Mouse (Mus musculus): ENCODE measurements around the gene Mbtps1. TPM values are rescaled to one million over a fixed set of nuclear protein-coding genes. Genes with fewer than 3 reads are reported as not detected.

Mbtps1 gene
- total RNA-seq, 1 experiment: 167 TPM

- H3K4me3 ChIP-seq (ENCODE audit: insufficient read depth in 1 of 2, low read depth in 1 of 2, low read length in 2 of 2, poor library complexity in 1 of 2, severe bottlenecking in 1 of 2): no peak overlapping the region
- no peak for DNase-seq (ENCODE audit: low read depth, low spot score)
- 0 out of 2 replicates have a peak overlapping the region, but pooled peaks have one; percentile 10 for H3K9ac ChIP-seq (ENCODE audit: insufficient read depth, low read depth, low read length, poor library complexity, severe bottlenecking)
- no peak for TF ChIP-seq MAFK (IDR thresholded peaks at IDR 0.05; ENCODE audit: insufficient read depth, low read depth, low read length)
- no peak for TF ChIP-seq HCFC1 (IDR thresholded peaks at IDR 0.05; ENCODE audit: borderline replicate concordance, insufficient read depth, low read length)
- no peak for TF ChIP-seq CHD2 (IDR thresholded peaks at IDR 0.05; ENCODE audit: low read depth, low read length)
- no peak for TF ChIP-seq ZC3H11A (IDR thresholded peaks at IDR 0.05; ENCODE audit: borderline replicate concordance, low read depth, low read length)
- no peak for TF ChIP-seq ZNF384 (IDR thresholded peaks at IDR 0.05; ENCODE audit: low read depth, low read length)
- H3K4me1 ChIP-seq (ENCODE audit: control insufficient read depth in 2 of 2, insufficient read depth in 2 of 2, low read length in 2 of 2, poor library complexity in 1 of 2): peaks cover 7 to 10% of the 10 kb centered on the region in 2 experiments
- H3K9me3 ChIP-seq (ENCODE audit: control insufficient read depth, insufficient read depth, low read depth, low read length): no peaks in the 10 kb centered on the region
- in situ Hi-C loops (cut with MboI; ENCODE audit: low sequenced_read_pairs in 2 of 2, unreplicated experiment in 2 of 2): no loop called here
- H3K36me3 ChIP-seq (ENCODE audit: control insufficient read depth, insufficient read depth, low read length, poor library complexity, severe bottlenecking): peaks cover 35% of the 10 kb centered on the region
- H3K27ac ChIP-seq (ENCODE audit: insufficient read depth, low read depth, low read length, poor library complexity, severe bottlenecking): peak overlapping the region; percentile 72; the same call in 1 of the 2 replicates
Measured at GRCm38 (mm10) chr8:119545180-119545579, 13.4 kb downstream of the Mbtps1 start.

GRCm38 (mm10) chr8:119544606-119545005 is 13.9 kb downstream of the Mbtps1 start:
- no peak for TF ChIP-seq CHD2 (IDR thresholded peaks at IDR 0.05; ENCODE audit: low read depth, low read length)
- TF ChIP-seq ZC3H11A (IDR thresholded peaks at IDR 0.05; ENCODE audit: borderline replicate concordance, low read depth, low read length): no peak
- TF ChIP-seq ZNF384 (IDR thresholded peaks at IDR 0.05; ENCODE audit: low read depth, low read length): no peak
- no peak for TF ChIP-seq MAFK (IDR thresholded peaks at IDR 0.05; ENCODE audit: insufficient read depth, low read depth, low read length)
- no peak for TF ChIP-seq HCFC1 (IDR thresholded peaks at IDR 0.05; ENCODE audit: borderline replicate concordance, insufficient read depth, low read length)
- Histone ChIP-seq H3K36me3 (ENCODE audit: control insufficient read depth, insufficient read depth, low read length, poor library complexity, severe bottlenecking) (peaks cover 40% of the 10 kb centered on the region), H3K4me3 (ENCODE audit: insufficient read depth in 1 of 2, low read depth in 1 of 2, low read length in 2 of 2, poor library complexity in 1 of 2, severe bottlenecking in 1 of 2) (no peak overlapping the region), H3K4me1 (ENCODE audit: control insufficient read depth in 2 of 2, insufficient read depth in 2 of 2, low read length in 2 of 2, poor library complexity in 1 of 2) (peaks cover 7 to 10% of the 10 kb centered on the region in 2 experiments), H3K9ac (ENCODE audit: insufficient read depth, low read depth, low read length, poor library complexity, severe bottlenecking) (no peak overlapping the region), H3K27ac (ENCODE audit: insufficient read depth, low read depth, low read length, poor library complexity, severe bottlenecking) (peak overlapping the region; percentile 70), H3K9me3 (ENCODE audit: control insufficient read depth, insufficient read depth, low read depth, low read length) (no peaks in the 10 kb centered on the region)
- DNase-seq (ENCODE audit: low read depth, low spot score): no peak
- in situ Hi-C loops (cut with MboI; ENCODE audit: low sequenced_read_pairs in 2 of 2, unreplicated experiment in 2 of 2): no loop called here

DNA sequence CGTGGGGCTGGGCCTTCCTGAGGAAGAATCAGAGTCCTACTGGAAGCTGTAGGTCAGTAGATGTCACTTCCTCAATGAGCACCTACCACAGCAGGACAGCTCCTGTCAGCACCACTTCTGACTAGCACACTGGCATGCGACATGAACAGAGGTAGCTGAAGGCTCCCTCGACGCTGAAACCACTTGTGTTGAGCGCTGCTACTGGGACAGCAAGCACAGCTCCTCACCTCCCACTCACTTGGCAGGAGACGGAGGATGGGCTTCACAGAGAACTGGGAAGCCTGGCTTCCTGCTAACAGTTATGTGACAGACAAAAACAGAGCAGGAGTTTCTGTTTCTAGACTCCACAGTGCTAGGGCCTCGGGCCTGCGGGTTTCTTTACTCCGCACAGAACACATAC is 26.6 kb downstream of the Mbtps1 start:
- in situ Hi-C loops (cut with MboI; ENCODE audit: low sequenced_read_pairs in 2 of 2, unreplicated experiment in 2 of 2): no loop called here

DNA sequence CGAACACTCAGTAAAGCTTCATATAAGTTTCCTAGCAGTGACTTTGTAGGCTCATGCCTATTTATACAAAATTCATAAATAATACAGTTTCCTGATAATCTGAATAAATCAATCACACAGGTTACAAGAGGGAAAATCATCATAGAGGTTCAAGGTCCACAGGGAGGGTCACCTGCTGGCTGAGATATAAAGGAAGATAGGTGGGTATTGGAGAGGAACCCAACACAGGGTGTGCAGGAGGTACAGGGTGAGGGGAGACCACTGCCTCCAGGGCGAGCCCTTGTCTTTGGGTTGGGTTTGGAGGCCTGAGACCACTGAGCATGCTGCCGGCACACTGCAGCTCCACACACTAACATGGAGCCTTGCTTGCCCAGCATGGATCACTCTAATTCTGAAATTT is 27.1 kb downstream of the Mbtps1 start:
- TF ChIP-seq ZNF384 (IDR thresholded peaks at IDR 0.05; ENCODE audit: low read depth, low read length) (no peak), MAFK (IDR thresholded peaks at IDR 0.05; ENCODE audit: insufficient read depth, low read depth, low read length) (no peak), HCFC1 (IDR thresholded peaks at IDR 0.05; ENCODE audit: borderline replicate concordance, insufficient read depth, low read length) (no peak), CHD2 (IDR thresholded peaks at IDR 0.05; ENCODE audit: low read depth, low read length) (no peak)
- DNase-seq (ENCODE audit: low read depth, low spot score): no peak
- no peak overlapping the region for H3K9ac ChIP-seq (ENCODE audit: insufficient read depth, low read depth, low read length, poor library complexity, severe bottlenecking)
- H3K9me3 ChIP-seq (ENCODE audit: control insufficient read depth, insufficient read depth, low read depth, low read length): no peaks in the 10 kb centered on the region
- in situ Hi-C loops (cut with MboI; ENCODE audit: low sequenced_read_pairs in 2 of 2, unreplicated experiment in 2 of 2): no loop called here
- peaks cover 67% of the 10 kb centered on the region for H3K36me3 ChIP-seq (ENCODE audit: control insufficient read depth, insufficient read depth, low read length, poor library complexity, severe bottlenecking)
- no peaks in the 10 kb centered on the region for H3K4me1 ChIP-seq (ENCODE audit: control insufficient read depth in 2 of 2, insufficient read depth in 2 of 2, low read length in 2 of 2, poor library complexity in 1 of 2)
- H3K4me3 ChIP-seq (ENCODE audit: insufficient read depth in 1 of 2, low read depth in 1 of 2, low read length in 2 of 2, poor library complexity in 1 of 2, severe bottlenecking in 1 of 2): no peak overlapping the region
- H3K27ac ChIP-seq (ENCODE audit: insufficient read depth, low read depth, low read length, poor library complexity, severe bottlenecking): no peak overlapping the region

More for the DNA sequence above, 26.6 kb downstream of the Mbtps1 start:
- H3K36me3 ChIP-seq (ENCODE audit: control insufficient read depth, insufficient read depth, low read length, poor library complexity, severe bottlenecking): peaks cover 73% of the 10 kb centered on the region
- no peak for TF ChIP-seq ZNF384 (IDR thresholded peaks at IDR 0.05; ENCODE audit: low read depth, low read length)
- no peak for TF ChIP-seq CHD2 (IDR thresholded peaks at IDR 0.05; ENCODE audit: low read depth, low read length)
- no peak for TF ChIP-seq ZC3H11A (IDR thresholded peaks at IDR 0.05; ENCODE audit: borderline replicate concordance, low read depth, low read length)
- TF ChIP-seq HCFC1 (IDR thresholded peaks at IDR 0.05; ENCODE audit: borderline replicate concordance, insufficient read depth, low read length): no peak
- TF ChIP-seq MAFK (IDR thresholded peaks at IDR 0.05; ENCODE audit: insufficient read depth, low read depth, low read length): no peak
- no peak overlapping the region for H3K4me3 ChIP-seq (ENCODE audit: insufficient read depth in 1 of 2, low read depth in 1 of 2, low read length in 2 of 2, poor library complexity in 1 of 2, severe bottlenecking in 1 of 2)
- no peaks in the 10 kb centered on the region for H3K9me3 ChIP-seq (ENCODE audit: control insufficient read depth, insufficient read depth, low read depth, low read length)
- H3K4me1 ChIP-seq (ENCODE audit: control insufficient read depth in 2 of 2, insufficient read depth in 2 of 2, low read length in 2 of 2, poor library complexity in 1 of 2): no peaks in the 10 kb centered on the region
- no peak overlapping the region for H3K9ac ChIP-seq (ENCODE audit: insufficient read depth, low read depth, low read length, poor library complexity, severe bottlenecking)
- DNase-seq (ENCODE audit: low read depth, low spot score): no peak
- no peak overlapping the region for H3K27ac ChIP-seq (ENCODE audit: insufficient read depth, low read depth, low read length, poor library complexity, severe bottlenecking)

GRCm38 (mm10) chr8:119530937-119531336 is 27.6 kb downstream of the Mbtps1 start:
- Histone ChIP-seq H3K36me3 (ENCODE audit: control insufficient read depth, insufficient read depth, low read length, poor library complexity, severe bottlenecking) (peaks cover 64% of the 10 kb centered on the region), H3K9me3 (ENCODE audit: control insufficient read depth, insufficient read depth, low read depth, low read length) (no peaks in the 10 kb centered on the region), H3K4me1 (ENCODE audit: control insufficient read depth in 2 of 2, insufficient read depth in 2 of 2, low read length in 2 of 2, poor library complexity in 1 of 2) (no peaks in the 10 kb centered on the region), H3K4me3 (ENCODE audit: insufficient read depth in 1 of 2, low read depth in 1 of 2, low read length in 2 of 2, poor library complexity in 1 of 2, severe bottlenecking in 1 of 2) (no peak overlapping the region), H3K27ac (ENCODE audit: insufficient read depth, low read depth, low read length, poor library complexity, severe bottlenecking) (no peak overlapping the region), H3K9ac (ENCODE audit: insufficient read depth, low read depth, low read length, poor library complexity, severe bottlenecking) (no peak overlapping the region)
- no peak for DNase-seq (ENCODE audit: low read depth, low spot score)
- in situ Hi-C loops (cut with MboI; ENCODE audit: low sequenced_read_pairs in 2 of 2, unreplicated experiment in 2 of 2): no loop called here
- TF ChIP-seq CHD2 (IDR thresholded peaks at IDR 0.05; ENCODE audit: low read depth, low read length) (no peak), ZC3H11A (IDR thresholded peaks at IDR 0.05; ENCODE audit: borderline replicate concordance, low read depth, low read length) (no peak), MAFK (IDR thresholded peaks at IDR 0.05; ENCODE audit: insufficient read depth, low read depth, low read length) (no peak), HCFC1 (IDR thresholded peaks at IDR 0.05; ENCODE audit: borderline replicate concordance, insufficient read depth, low read length) (no peak)

Measured in ES-E14 (cell line).